Mouse (Mus musculus) kidney, postnatal 14 days (tissue): ENCODE measurements around the gene Lrit3.

ENCODE experiments used
- DNase-seq: peaks from one replicate; pipeline ENCODE4 v3.0.0; 2022; ENCODE audit warnings: mixed read lengths

Gene Lrit3

DNA sequence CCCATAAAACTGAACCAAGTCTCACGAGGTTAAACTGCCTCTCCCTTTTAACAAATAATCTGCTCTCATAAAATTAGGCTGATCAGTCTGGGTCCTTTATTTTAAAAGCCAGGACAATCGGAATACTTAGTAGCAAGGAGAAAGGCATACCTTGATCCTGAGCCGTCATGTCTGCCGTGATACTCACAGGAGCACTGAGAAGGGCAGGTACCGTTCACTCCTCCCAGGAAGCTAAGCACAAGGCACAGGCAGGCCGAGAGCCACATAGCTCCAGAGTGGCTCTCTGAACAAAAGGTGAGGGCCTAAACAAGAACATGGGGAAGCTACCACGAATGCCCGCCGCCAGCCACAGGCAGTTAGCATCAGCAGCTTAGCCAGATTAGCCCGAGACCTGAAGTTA, at the start of gene Lrit3:
Gene Lrit3, minus strand, starts transcription at position 266 of the 400 bp plus-strand sequence.
- no peak for DNase-seq

DNA sequence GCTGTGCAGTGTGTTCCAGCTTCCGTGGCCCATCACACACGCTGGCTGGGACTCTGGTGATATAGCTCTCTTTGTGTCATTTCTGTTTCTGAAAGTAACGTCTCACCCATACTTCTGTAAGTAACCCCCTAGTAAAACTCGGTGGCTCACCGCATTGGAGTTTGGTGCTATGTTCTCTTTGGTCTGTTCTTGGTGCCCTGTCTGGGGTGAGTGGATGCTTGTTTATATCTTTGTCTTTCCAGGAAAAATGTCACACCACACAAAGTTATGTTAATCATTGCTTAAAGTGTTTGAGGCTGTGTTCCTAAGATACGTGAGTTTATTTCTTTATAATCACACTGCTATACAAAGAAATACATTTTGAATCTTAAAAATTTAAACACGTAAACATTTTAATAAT, 43.0 kb upstream of the Lrit3 start:
- no peak for DNase-seq

DNA sequence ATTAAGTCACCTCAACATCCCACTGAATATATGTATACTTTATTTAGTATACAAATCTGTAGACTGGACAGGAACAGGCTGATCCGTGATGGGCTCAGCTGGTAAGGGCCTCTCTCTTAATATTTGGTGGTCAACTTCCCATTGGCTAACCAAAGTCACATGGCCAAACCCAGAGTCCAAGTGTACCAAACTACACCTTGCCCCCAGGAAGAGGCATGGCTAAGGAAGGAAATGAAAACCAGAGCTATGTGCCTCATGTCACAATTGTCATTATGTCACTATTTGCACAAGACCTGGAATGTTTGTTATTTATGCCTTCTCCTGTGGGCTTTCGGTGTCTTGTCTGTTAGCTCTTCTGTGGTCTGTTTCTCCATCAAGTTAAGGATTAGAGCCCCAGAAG, 42.0 kb upstream of the Lrit3 start:
- DNase-seq: no peak

DNA sequence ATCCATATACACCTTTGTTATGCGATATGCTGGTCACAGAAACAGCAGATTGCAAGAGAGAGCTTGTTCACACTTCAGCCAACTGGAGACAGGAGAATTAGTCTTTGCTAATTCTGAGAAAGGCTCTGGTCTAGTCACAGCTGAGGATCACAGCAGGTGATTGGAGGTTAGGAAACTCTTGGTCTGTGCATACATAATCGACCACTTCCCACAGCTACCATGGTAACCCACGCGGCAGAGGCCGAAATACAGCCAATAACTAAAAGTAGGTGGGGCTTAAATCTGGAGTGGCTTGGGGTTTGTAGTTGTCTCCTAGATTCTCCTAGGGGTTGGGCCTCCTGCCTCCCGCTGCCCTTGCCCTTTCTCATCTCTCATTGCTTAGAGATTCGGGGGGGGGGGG, 34.2 kb upstream of the Lrit3 start:
- DNase-seq: no peak

DNA sequence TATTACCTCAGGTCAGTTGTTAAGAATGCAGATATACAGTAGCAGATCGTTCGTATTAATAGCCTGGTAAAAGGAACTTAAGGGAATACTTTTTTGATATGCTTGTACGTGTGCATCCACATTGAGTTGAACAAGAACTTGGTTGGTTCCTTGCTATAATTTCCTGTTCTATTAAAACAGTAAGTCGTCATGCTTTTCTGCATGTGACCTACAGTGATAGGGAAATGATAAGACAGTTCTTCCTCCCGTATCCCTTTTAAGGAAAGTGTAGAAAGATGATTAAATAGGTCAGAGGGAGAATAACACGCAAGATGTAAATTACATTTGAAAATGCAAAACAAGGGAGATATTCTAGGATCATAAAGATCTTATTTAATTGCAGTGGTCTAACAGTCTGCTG, 33.1 kb upstream of the Lrit3 start:
- no peak for DNase-seq

DNA sequence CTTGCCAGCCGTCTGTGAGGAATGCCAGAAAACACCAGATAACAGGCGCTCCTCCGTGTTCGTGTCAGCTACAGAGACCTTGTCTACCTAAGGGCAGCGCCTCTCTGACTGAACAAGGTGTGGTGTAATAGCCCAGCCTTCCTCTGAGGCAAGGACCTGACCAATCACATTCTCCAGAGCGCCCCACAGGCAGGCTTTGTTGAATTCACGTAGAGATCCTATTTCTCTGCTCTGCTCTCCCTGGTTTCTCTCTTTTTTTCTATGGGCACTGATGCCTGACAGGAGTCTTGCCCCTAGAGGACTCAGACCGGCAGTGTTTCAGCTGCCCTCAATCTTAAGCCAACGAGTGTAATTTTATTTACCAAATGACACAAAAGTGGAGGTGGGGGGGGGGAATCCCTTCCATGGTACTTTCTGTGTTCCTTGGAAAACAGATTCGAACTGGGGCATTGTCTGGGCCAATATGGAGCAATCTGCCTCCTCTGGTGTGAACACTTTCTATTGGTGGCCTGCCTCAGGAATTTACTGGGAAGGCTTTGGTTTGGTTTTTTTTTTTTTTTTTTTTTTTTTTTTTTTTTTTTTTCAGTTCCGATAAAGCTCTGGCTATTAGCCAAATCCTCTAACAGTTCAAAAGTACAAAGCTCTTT, 32.3 kb upstream of the Lrit3 start:
- peak; percentile 61 for DNase-seq

DNA sequence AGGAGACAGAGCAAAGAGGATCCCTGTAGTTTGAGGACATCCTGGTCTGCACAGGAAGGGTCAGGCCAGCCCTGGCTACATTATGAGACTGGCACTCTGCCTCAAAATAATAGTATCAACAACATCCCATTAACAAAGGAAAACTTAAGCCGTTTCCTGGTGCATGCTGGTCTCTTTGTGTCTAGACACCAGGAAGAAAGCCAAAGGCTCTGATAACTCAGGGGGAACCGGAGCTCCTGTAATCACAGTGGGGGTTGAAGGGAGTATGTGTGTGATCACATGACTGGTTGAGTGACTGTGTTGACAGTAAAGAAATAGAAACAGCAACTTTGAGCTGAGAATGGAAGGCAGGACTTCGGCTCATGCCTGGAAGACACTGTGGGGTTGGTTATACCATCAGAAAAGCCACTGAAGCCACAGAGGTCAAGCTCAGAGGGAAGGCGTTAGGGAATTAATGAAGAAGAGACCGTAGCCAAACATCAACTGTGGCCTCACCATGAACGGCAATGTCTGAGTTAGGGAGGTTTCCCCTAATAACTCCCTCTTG, 31.6 kb upstream of the Lrit3 start, which contains the start of gene Cfi:
Gene Cfi, plus strand, starts transcription at position 497 of the 547 bp plus-strand sequence.
- no peak for DNase-seq

DNA sequence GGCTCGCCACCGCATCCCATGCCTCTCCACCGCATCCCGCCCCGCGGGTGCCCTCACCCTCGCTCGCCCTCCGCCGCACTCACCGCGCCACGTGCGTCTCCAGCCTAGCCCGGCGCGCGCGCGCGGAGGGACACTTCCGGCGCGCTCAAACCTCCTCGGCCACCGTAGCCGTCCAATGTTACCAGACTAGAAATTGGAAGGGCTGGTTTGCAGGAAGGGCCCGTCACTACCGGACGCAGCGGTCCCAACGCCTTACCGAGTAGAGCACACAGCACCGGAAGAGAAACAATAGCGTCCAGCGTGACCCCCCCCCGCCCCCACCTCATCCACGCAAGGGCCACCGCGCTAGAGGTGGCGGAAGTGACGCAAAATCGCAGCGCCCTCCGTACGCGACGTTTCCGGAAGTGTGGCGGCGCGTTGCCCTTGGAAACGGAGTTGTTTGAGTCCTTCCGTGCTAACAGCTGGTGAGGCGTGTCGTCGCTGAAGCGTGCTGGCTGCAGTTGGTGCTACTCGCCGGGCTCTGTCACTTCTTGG, 27.3 kb upstream of the Lrit3 start, which contains the start of gene Gar1:
Gene Gar1, minus strand, starts transcription at position 362 of the 534 bp plus-strand sequence.
- DNase-seq: peak; percentile 97

DNA sequence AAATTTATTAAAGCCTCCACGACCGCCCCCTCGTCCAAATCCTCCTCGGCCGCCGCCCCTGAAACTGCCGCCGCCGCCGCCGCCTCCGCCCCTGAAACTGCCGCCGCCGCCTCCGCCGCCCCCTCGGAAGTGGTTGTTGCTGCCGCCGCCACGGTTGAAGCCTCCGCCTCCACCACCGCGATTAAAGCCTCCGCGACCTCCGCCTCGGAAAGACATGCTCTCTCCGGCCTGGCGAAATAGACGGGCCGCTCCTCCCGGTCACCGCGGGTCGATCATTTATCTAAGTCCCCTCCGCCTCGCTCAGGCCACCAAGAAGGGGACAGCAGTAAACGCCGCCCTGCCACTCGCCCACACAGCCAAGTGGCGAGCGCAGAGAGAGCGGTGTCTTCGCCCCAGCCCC, 26.8 kb upstream of the Lrit3 start:
- DNase-seq: no peak

DNA sequence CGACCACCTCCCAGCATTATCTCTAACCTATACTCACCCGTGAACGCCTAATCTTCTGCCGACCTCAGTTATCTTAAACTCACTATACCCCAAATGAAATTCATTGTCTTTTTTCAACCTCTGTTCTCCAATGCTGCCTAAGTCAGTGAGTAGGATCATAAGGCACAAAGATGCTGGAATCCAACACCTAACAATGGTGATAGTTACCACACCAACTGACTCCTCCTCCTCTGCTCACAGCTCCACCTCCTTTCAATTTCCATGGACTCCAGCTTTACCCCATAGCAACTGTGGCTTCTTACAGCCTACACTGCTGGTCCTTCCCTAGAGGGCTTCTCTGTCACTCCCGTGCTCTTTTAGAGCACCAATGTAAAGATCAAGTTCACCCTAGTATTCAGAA, 23.9 kb upstream of the Lrit3 start:
- no peak for DNase-seq

DNA sequence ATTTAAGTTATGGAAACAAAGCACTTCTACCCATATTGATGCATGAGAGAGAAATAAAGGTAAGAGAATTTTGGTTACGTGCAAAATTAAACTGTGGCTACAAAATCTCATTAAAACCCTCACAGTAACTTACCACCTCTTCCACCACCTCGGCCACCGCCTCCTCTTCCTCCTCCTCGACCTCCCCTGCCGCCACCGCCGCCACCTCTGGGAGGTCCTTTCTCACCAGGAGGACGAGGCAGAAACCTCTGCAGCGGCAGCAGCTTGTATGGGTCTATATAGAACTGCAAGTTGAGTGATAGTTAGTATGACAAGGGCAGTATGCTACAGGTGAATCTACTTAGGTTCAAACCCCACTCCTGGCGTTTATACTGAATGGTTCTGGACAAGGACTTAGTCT, 22.9 kb upstream of the Lrit3 start:
- DNase-seq: no peak

DNA sequence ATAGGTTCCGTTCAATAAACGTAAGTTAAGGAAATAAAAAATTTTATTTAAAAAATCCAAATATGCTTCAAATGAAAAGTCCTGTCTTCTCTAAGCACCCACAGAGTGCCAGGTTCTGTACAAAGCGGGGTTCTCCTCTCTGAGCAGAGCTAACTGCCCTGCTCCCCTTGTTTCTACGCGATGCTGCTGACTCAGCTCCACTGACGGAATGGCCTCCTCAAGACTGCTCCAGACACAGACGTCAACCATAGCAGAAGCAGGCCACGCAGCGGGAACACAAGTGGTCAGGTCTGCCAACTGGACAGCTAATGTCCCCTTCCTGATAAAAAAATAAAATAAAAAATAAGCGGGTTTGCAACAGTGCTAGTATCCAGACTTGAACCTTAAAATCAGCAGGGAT, 21.1 kb upstream of the Lrit3 start:
- no peak for DNase-seq

DNA sequence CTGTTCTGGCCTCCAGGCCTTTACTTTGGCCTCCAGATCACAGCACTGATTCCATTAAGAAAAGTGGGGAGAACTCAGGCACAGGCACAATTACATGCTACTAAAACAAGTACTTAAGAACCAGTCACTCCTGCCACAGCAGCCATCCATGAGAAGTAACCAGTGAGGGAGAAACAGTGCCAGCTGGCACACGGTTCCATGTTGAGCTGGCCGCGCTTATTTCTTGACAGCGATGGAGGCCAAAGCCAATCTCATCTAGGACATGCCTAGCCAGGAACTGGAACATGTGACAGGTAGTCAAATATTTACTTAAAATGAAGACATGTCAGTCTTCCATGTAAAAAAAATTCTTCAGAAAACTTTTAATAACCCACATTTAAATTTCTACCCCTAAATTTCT, 20.3 kb upstream of the Lrit3 start:
- no peak for DNase-seq

DNA sequence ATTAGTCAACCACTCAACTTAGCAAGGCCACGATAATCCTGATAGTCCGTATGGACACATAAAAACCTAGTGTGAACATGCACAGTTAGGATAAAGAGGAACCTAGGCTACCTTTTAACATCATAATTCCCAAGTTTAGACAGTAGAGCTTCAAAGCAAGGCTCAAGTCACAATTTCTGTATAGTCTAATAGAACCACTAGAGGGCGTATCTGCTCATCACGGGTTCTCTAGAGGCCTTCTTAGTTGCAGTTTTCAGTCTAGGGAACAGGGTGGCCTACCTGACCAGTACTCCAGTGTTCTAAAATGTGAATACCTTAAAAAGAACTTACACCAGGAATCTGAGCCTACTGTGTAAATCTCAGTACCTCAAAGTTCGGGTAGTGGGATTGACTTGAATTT, 19.5 kb upstream of the Lrit3 start:
- peak; percentile 21 for DNase-seq

DNA sequence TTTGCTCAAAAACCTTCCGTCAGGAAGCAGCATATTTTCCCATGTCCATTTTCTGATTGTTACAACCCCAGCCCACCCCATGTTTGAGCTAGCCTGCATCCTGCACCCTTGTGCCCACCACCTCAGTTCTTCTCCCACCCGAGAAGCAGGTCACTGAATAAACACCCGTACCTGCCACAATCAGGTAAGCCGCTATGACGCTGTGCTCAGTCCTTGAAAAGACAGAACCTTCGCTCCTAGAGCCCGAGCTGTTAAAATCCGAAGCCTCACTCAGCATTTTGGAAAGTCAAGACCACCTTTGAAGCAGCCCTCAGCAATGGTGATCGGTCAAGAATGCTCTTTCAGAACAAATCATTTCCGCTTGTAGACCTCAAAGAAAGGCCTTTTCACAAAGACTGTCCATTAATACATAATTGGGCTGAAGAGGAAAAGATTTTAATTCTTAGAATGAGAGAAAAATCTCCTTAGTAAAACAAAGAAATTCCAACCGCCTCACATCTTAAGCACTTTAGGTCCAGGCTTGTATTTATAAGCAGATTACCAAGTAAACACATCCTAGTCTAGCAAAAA, 18.5 kb upstream of the Lrit3 start, which contains the start of gene Rrh:
Gene Rrh, minus strand, starts transcription at position 382 of the 570 bp plus-strand sequence.
- DNase-seq: no peak

DNA sequence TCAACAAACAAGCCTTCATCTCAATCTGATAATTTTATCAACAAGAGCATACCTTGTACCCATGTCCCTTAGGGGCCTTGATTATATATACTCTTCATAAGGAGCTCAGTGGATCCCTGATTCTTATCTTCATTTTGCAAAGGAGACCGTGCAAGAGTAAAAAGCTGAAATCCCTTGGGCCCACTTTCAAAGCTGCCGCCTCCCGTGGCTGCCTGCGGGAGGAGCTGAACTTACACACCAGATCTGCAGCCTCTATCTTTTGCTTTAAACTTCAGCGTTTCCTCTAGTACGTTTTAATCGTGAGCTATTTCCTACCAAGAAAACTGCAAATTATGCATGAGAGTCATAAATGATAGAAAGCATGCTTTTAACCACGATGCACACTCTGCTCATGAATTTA, 17.9 kb upstream of the Lrit3 start:
- DNase-seq: no peak

DNA sequence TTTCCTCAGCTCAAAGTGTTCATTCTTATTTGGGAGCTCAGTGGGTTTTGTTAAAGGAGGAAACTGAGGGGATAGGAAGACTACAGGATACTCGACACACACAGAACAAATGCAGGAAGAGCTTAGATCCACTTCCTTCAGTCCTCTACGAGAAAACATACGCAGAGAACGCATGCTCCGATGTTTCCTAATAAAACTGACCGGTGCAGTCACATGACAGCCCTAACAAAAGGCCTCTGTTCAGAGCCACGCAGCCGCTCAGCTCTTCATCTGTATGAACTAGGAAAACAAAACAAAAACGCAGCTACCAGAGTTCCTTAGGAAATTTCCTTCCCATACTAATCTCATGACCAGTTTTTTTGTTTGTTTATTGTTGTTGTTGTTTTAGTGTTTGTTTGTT, 17.0 kb upstream of the Lrit3 start:
- DNase-seq: no peak

DNA sequence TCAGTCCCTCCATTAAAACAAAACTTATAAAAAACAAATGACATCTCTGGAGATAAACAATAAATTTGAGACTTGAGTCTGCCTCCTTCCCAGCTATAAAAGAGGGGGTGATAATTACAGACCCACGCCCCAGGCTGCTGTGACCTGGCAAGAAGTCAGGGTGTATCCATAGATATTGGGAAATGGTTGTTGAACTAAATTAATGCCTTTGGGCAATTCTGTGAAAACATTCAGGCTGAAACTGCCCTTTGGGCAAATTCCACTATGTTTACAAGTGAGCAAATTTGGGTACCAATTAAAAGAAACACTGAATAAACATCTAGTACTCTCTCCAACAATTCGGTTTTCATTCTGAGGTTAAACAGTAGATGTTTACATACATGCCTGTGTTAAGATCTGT, 4.8 kb downstream of the Lrit3 start:
- no peak for DNase-seq

DNA sequence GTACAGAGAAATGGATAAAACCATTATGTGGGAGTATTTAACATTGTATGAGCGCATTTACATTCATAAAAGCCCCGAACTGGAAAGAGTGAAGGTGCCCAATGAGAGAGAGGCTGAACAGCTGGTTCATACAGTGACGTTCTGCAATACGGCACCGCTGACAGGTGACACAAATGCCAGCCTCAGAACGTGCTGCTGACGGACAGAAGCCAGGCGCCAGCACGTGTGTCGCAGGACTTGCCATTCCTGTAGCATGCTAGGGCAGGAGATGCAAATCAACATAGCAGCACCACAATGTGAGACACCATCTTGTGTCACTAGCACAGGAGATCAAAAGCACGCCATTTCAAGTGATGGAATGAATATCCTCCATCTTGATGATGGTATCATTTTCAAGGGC, 5.3 kb downstream of the Lrit3 start:
- no peak for DNase-seq

DNA sequence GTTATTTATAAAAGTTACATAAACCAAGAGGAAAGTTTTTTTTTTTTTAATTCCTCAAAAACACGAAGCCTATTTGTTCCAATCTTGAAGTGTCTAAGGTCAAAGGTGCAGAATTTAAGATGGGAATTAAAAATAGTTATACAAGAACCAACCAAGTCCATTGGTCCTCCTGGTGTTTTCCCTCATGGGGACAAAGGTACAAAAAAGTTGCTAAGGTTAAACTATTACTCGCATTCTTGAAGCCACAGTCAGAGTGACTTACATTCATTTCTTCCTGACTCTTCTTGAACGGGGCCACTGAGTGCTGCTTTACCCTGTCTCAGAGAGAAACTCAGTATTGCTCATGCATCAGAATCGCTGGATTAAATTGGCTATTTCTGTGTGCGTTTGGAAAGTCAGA, 6.5 kb downstream of the Lrit3 start:
- peak; percentile 32 for DNase-seq

DNA sequence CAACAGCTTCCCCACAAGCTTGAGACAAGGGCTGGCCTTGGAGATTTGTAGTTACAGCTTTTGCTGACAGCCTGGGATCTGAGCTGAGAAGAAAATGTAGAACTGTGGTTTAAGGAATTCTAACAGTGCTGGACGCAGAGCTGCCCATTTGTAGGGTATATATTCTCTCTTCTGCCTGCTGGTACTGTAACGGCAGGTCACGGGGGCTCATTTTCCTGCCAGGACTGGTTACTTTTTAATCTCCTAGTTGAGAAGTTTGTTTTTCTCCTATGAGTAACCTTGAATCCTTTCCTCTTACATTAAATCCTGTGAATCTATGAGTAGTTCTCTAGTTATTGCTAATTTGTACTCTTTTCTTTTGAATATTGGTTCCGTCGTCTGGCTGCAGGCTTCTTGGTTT, 10.0 kb downstream of the Lrit3 start:
- DNase-seq: peak; percentile 81

DNA sequence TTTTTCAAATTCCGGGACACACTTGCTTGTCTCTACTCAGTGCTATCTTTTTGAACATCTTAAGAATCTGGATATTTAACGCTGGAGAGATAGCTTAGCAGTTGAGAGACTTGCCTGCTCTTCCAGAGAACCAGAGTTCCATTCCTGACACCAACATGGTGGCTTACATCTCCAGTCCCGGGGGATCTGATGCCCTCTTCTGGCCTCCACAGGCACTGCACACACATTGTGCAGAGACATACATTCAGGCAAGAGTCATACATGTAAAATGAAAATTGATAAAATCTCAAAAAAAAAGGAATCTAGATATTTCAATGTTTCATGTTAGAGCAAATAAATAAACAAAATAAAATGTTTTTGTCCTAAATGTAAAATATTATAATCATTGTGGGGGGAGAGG, 21.1 kb downstream of the Lrit3 start:
- DNase-seq: no peak

DNA sequence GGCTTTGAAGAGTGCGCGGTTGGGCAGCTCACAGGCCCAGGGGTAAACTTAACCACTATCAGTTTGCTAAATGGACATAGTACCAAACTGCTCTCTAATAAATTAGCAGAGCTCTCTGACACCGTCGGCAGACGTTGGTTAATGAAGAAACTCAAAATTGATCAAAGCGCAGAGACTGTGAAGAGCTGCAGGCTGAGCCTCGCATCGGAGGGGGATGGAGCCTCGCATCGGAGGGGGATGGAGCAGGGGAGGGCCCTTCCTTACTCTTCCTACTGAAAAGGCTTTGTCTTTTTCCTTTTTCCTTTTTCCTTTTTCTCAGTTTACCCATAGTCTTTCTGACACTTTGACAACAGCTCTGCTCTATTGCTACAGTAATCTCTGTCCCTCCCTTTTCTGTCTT, 22.4 kb downstream of the Lrit3 start:
- no peak for DNase-seq

DNA sequence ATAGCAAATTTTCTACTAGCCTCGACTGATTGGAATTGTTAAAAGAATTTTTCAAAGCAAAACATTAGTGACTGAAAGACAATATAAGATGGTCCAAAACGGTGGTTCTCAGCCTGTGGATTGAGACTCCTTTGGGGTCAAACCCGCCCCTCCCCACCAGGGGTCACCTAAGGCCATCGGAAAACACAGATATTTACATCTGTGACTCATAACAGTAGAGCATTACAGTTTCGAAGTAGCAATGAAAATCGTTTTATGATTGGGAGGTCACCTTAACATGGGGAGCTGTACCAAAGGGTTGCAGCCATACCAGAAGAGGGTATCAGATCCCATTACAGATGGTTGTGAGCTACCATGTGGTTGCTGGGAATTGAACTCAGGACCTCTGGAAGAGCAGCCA, 32.6 kb downstream of the Lrit3 start:
- no peak for DNase-seq
